Mouse (Mus musculus) thymus, adult 18-20 months (tissue): Measurements from ENCODE around the gene Gpr101.

Experiments
- DNase-seq, 2 experiments: peaks; one replicate each; pipeline ENCODE4 v3.0.0; 2022; ENCODE audit warnings: mixed read lengths in 2 of 2

Gpr101 gene

DNA sequence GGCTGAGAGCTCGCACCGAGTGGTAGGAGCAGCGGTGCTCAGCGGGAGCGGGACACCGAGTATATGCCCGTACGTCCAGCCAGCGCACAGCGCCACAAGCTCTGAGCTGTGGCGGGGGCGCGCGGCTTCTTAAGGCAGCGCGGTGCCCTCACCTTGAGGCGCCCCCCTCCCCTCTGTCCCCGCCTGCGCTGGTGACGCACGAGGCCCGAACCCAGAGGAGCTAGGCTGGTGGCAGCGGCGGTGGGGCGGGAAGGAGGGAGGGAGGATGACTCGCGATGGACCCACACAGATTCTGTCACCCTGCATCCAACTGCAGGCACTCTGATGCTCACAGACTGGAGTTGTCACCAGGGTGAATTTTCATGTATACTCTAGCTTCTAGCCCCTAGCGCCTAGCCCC lies at the start of gene Gpr101:
Gene Gpr101, minus strand, starts transcription at position 124 of the 400 bp plus-strand sequence.
- DNase-seq = no peak

DNA sequence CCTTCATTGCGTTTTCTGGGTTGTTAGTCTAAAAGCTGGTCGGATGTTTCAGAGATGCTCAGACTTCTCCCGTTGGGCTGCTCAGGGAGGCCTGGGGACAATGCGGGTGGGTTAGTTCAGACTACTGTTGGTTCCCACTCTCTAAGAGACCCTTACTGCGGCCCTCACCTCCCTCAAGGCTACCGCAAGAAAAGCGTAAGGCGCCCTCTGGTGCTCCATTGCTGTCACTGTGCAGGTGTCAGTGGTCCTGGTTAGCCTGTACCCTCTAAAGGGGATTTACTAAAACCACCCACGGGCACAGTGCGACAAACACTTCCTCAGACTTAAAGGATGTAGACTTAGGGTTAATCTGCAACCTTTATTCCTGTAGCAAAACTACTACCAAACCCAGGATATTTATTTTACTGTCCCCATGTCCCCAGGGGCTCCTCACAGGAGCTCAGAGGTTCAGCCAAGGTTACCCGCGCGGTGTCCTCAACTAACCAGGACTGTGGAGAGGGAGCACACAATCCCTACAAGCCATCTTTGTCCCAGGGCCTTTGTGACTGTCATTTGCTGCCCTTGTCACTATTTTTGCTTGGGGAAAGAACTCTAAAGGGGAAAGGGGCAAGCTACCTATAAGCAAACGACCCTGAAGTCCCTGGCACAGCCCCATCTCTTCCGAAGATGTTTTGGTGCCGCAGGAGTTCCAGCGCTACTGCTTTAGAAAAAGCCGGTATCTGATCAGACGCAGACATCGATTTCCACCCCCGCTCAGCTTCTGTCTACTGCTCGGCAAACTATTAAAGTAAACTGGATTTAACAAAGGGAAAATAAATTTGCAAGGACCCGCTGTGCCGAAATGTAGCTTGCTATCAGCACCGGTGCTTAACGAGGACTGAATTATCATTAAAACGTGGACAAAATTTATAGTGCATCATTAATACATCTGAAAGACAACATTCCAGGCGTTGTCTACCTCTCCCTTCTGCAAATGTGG lies 17.8 kb upstream of the Gpr101 start:
- DNase-seq = no peak

DNA sequence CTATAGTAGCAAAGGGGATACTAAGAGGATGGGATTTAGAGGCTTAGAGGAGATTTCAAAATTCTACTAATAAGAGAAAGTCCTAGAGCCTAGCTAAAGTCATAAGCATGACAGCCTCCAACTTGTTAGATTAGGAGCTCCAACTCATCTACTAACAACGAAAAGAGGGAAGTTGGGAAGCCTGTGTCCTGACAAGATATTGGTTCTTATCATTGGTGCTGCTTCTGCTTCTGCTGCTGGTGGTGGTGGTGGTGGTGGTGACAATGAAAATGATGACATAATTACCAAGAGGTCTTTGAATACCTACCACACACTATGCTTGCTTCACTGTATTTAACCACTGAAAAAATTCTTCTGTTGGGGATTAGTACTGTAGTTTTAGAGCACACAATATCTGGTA lies 2.7 kb upstream of the Gpr101 start:
- DNase-seq = no peak
